In the genomic region with DNA sequence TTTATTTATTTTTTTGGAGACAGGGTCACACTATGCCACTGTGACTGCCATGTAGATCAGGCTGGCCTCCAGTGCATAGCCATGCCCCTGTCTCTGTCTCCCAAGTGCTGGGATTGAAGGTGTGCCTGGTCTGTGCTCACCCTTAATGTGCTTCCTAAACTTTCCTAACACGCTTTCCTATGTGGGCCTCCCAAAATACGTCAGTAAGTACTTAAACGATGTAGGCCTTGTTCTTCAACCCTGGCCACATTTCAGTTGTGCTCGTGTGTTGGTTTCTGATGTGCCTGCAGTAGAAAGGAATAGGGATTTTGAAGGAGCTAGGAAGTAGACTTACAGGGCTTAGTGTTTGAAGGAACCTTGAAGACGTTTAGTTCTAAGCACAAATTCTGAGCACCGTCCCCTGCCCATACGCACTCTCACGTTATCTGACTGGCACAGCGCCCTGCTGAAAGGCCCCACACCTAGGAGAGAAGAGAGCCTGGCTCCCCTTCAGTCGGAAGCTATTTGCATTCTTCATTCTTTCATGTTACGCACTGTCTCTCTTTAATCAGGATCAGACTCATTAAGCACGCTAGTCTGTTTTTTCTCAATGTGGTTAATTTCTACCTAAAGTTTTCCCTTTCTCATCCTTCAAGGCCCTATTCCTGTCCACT, we compare ENCODE assay signal across 26 mouse cellular contexts.
"Had no signal": no experiment of that assay in that cellular context is flagged by ENCODE, and none has a peak within 500 bp of the region (broad histone marks: within the 10 kb centered on the region; RNA-seq: fewer than 3 reads in every experiment).

No protein-coding gene starts in this region.

- H3K4me2 ChIP-seq: heart, embryonic 11.5 days; heart, embryonic 13.5 days; heart, embryonic 15.5 days; hindbrain, embryonic 12.5 days; hindbrain, embryonic 14.5 days; intestine, embryonic 15.5 days; limb, embryonic 13.5 days; limb, embryonic 15.5 days; liver, embryonic 13.5 days had no signal

- H3K27ac ChIP-seq: gastrocnemius, adult 2 months; heart, adult 2 months; heart, embryonic 13.5 days; heart, embryonic 15.5 days; hindbrain, embryonic 10.5 days; hindbrain, embryonic 12.5 days; hindbrain, embryonic 14.5 days; intestine, embryonic 15.5 days; layer of hippocampus, adult 2 months; left cerebral cortex, adult 2 months; limb, embryonic 13.5 days; limb, embryonic 15.5 days; liver, embryonic 13.5 days had no signal

- H3K9me3 ChIP-seq: heart, embryonic 13.5 days; heart, embryonic 15.5 days; hindbrain, embryonic 10.5 days; hindbrain, embryonic 12.5 days; intestine, embryonic 15.5 days; limb, embryonic 13.5 days; limb, embryonic 15.5 days; liver, embryonic 13.5 days had no signal

- DNase-seq: forebrain, postnatal 0 days; gastrocnemius, adult 2 months; gastrocnemius, postnatal 10 days; gastrocnemius, postnatal 25 days; heart, adult 2 months; heart, postnatal 4 days; kidney, adult 18-20 months; kidney, adult 8-10 months; kidney, postnatal 10 days; kidney, postnatal 25 days; kidney, postnatal 4 days; liver, embryonic 13.5 days had no signal

- H3K27me3 ChIP-seq: heart, embryonic 13.5 days; heart, embryonic 15.5 days; hindbrain, embryonic 12.5 days; intestine, embryonic 15.5 days; limb, embryonic 13.5 days; limb, embryonic 15.5 days; liver, embryonic 13.5 days had no signal

- H3K4me3 ChIP-seq: gastrocnemius, adult 2 months; heart, adult 2 months; heart, embryonic 13.5 days; heart, embryonic 15.5 days; hindbrain, embryonic 10.5 days; hindbrain, embryonic 12.5 days; intestine, embryonic 15.5 days; layer of hippocampus, adult 2 months; left cerebral cortex, adult 2 months; limb, embryonic 13.5 days; limb, embryonic 15.5 days; liver, embryonic 13.5 days had no signal

- H3K9ac ChIP-seq: forebrain, postnatal 0 days; heart, embryonic 13.5 days; heart, embryonic 15.5 days; hindbrain, embryonic 12.5 days; hindbrain, embryonic 14.5 days; intestine, embryonic 15.5 days; limb, embryonic 13.5 days; limb, embryonic 15.5 days; liver, embryonic 13.5 days had no signal

- H3K4me1 ChIP-seq: heart, embryonic 15.5 days; hindbrain, embryonic 10.5 days; hindbrain, embryonic 12.5 days; intestine, embryonic 15.5 days; limb, embryonic 13.5 days; limb, embryonic 15.5 days; liver, embryonic 13.5 days had no signal

- ATAC-seq: forebrain, postnatal 0 days; hindbrain, embryonic 16.5 days; inflammation-experienced regulatory T-cells, adult 6 months; intestine, embryonic 15.5 days; intestine, postnatal 0 days had no signal
